Comparison of ENCODE assay signal across 21 mouse cellular contexts in genomic region chr8:41860918-41861317, GRCm38 (mm10).
DNase-seq lines count a peak whose midpoint lies in the region; ATAC-seq and TF ChIP-seq lines count a peak whose summit lies in the region.
"Had no signal": no experiment of that assay in that cellular context is flagged by ENCODE, and none has a peak within 500 bp of the region (broad histone marks: within the 10 kb centered on the region; RNA-seq: fewer than 3 reads in every experiment).

No protein-coding gene starts in this region.

- no peak for TF ChIP-seq POLR2A in brain, embryonic 14.5 days (IDR thresholded peaks at IDR 0.05; ENCODE audit: borderline replicate concordance, extremely low read depth, insufficient read depth, insufficient read length, poor library complexity, severe bottlenecking)

- no peaks in the 10 kb centered on the region for H3K4me1 ChIP-seq in hindbrain, embryonic 15.5 days (replicated peaks)
- H3K4me1 ChIP-seq in hindbrain, embryonic 12.5 days: no peaks in the 10 kb centered on the region
- H3K4me1 ChIP-seq in midbrain, embryonic 14.5 days (ENCODE audit: control insufficient read depth, insufficient read depth, low read length): no peaks in the 10 kb centered on the region
- no peaks in the 10 kb centered on the region for H3K4me1 ChIP-seq in midbrain, embryonic 11.5 days (ENCODE audit: control insufficient read depth, insufficient read depth, low read length)
- no peaks in the 10 kb centered on the region for H3K4me1 ChIP-seq in intestine, embryonic 16.5 days (ENCODE audit: control insufficient read depth, insufficient read depth, low read length)
- H3K4me1 ChIP-seq: heart, embryonic 12.5 days; neural tube, embryonic 15.5 days had no signal

- no peaks in the 10 kb centered on the region for H3K27me3 ChIP-seq in hindbrain, embryonic 15.5 days
- H3K27me3 ChIP-seq in hindbrain, embryonic 12.5 days: no peaks in the 10 kb centered on the region
- H3K27me3 ChIP-seq in midbrain, embryonic 14.5 days (ENCODE audit: control insufficient read depth, insufficient read depth, low read length): no peaks in the 10 kb centered on the region
- no peaks in the 10 kb centered on the region for H3K27me3 ChIP-seq in midbrain, embryonic 11.5 days (ENCODE audit: control insufficient read depth, insufficient read depth, low read length)
- H3K27me3 ChIP-seq in intestine, embryonic 16.5 days (replicated peaks; ENCODE audit: control insufficient read depth, insufficient read depth, low read length): no peaks in the 10 kb centered on the region
- H3K27me3 ChIP-seq: heart, embryonic 12.5 days; neural tube, embryonic 15.5 days had no signal

- WGBS in hindbrain, embryonic 15.5 days: 57% methylated on average over 7 of the region's 7 CpGs
- 83% methylated on average over 7 of the region's 7 CpGs for WGBS in hindbrain, embryonic 12.5 days
- WGBS in midbrain, embryonic 14.5 days: 64% methylated on average over 7 of the region's 7 CpGs
- 77% methylated on average over 7 of the region's 7 CpGs for WGBS in midbrain, embryonic 11.5 days
- 84% methylated on average over 7 of the region's 7 CpGs for WGBS in intestine, embryonic 16.5 days

- no peak overlapping the region for H3K27ac ChIP-seq in hindbrain, embryonic 15.5 days (replicated peaks)
- no peak overlapping the region for H3K27ac ChIP-seq in hindbrain, embryonic 12.5 days
- H3K27ac ChIP-seq in midbrain, embryonic 14.5 days (replicated peaks; ENCODE audit: low read depth, low read length): no peak overlapping the region
- H3K27ac ChIP-seq in midbrain, embryonic 11.5 days (ENCODE audit: low read depth, low read length): no peak overlapping the region
- no peak overlapping the region for H3K27ac ChIP-seq in intestine, embryonic 16.5 days (ENCODE audit: low read length)
- H3K27ac ChIP-seq: neural tube, embryonic 15.5 days had no signal

- DNase-seq in cerebellum, postnatal 14 days: peak; percentile 51 to 66
- no peak for DNase-seq in cerebellum, adult 9-10 months
- peak; percentile 28 for DNase-seq in midbrain, embryonic 14.5 days
- DNase-seq in midbrain, embryonic 11.5 days (ENCODE audit: low spot score, missing footprints): no peak
- DNase-seq in brain, embryonic 14.5 days (ENCODE audit: low read depth): peak; percentile 76
- DNase-seq: adrenal gland, postnatal 25 days; cerebellum, adult 11 months; gastrocnemius, postnatal 25 days; heart, adult 18-20 months; heart, postnatal 10 days; kidney, adult 11 months; kidney, postnatal 10 days; lung, postnatal 4 days; right cerebral cortex, adult 18-20 months; spleen, adult 18-20 months; thymus, postnatal 14 days had no signal

- TF ChIP-seq CTCF in brain, embryonic 14.5 days (IDR thresholded peaks at IDR 0.05; ENCODE audit: borderline replicate concordance, extremely low read depth, insufficient read depth, insufficient read length): no peak

- no peak overlapping the region for H3K4me2 ChIP-seq in hindbrain, embryonic 15.5 days
- H3K4me2 ChIP-seq in hindbrain, embryonic 12.5 days (replicated peaks): no peak overlapping the region
- H3K4me2 ChIP-seq in midbrain, embryonic 14.5 days (ENCODE audit: low read length): no peak overlapping the region
- no peak overlapping the region for H3K4me2 ChIP-seq in midbrain, embryonic 11.5 days
- H3K4me2 ChIP-seq in intestine, embryonic 16.5 days (ENCODE audit: low read depth, low read length): no peak overlapping the region
- H3K4me2 ChIP-seq: heart, embryonic 12.5 days; neural tube, embryonic 15.5 days had no signal

- ATAC-seq in hindbrain, embryonic 15.5 days (ENCODE audit: low FRiP score, low read depth): 0 out of 2 replicates have a peak, but pooled peaks have one; percentile 51
- no peak for ATAC-seq in hindbrain, embryonic 12.5 days (ENCODE audit: low FRiP score)
- ATAC-seq in midbrain, embryonic 14.5 days (ENCODE audit: low FRiP score, low TSS enrichment): no peak; the same call in 1 of the 2 replicates
- no peak for ATAC-seq in midbrain, embryonic 11.5 days (ENCODE audit: low FRiP score)
- ATAC-seq in intestine, embryonic 16.5 days: no peak

- H3K4me3 ChIP-seq in hindbrain, embryonic 15.5 days: no peak overlapping the region
- H3K4me3 ChIP-seq in hindbrain, embryonic 12.5 days: no peak overlapping the region
- no peak overlapping the region for H3K4me3 ChIP-seq in midbrain, embryonic 14.5 days (replicated peaks; ENCODE audit: low read depth, low read length)
- H3K4me3 ChIP-seq in midbrain, embryonic 11.5 days (ENCODE audit: low read depth, low read length): no peak overlapping the region
- H3K4me3 ChIP-seq in intestine, embryonic 16.5 days (ENCODE audit: low read length): no peak overlapping the region
- H3K4me3 ChIP-seq: heart, embryonic 12.5 days; neural tube, embryonic 15.5 days had no signal

- no peak overlapping the region for H3K9ac ChIP-seq in hindbrain, embryonic 15.5 days
- no peak overlapping the region for H3K9ac ChIP-seq in hindbrain, embryonic 12.5 days
- no peak overlapping the region for H3K9ac ChIP-seq in midbrain, embryonic 14.5 days (replicated peaks; ENCODE audit: low read length)
- H3K9ac ChIP-seq in midbrain, embryonic 11.5 days (ENCODE audit: low read length): no peak overlapping the region
- no peak overlapping the region for H3K9ac ChIP-seq in intestine, embryonic 16.5 days (ENCODE audit: low read depth, low read length)
- H3K9ac ChIP-seq: heart, embryonic 12.5 days; neural tube, embryonic 15.5 days had no signal

- no peaks in the 10 kb centered on the region for H3K36me3 ChIP-seq in hindbrain, embryonic 15.5 days
- no peaks in the 10 kb centered on the region for H3K36me3 ChIP-seq in hindbrain, embryonic 12.5 days
- H3K36me3 ChIP-seq in midbrain, embryonic 14.5 days (ENCODE audit: control insufficient read depth, insufficient read depth, low read length): no peaks in the 10 kb centered on the region
- no peaks in the 10 kb centered on the region for H3K36me3 ChIP-seq in midbrain, embryonic 11.5 days (ENCODE audit: control insufficient read depth, insufficient read depth, low read length)
- H3K36me3 ChIP-seq in intestine, embryonic 16.5 days (ENCODE audit: control insufficient read depth, insufficient read depth, low read length): no peaks in the 10 kb centered on the region
- H3K36me3 ChIP-seq: heart, embryonic 12.5 days; neural tube, embryonic 15.5 days had no signal

- no peaks in the 10 kb centered on the region for H3K9me3 ChIP-seq in hindbrain, embryonic 15.5 days
- no peaks in the 10 kb centered on the region for H3K9me3 ChIP-seq in hindbrain, embryonic 12.5 days (replicated peaks)
- H3K9me3 ChIP-seq in midbrain, embryonic 14.5 days (ENCODE audit: control insufficient read depth, low read length): no peaks in the 10 kb centered on the region
- no peaks in the 10 kb centered on the region for H3K9me3 ChIP-seq in midbrain, embryonic 11.5 days (ENCODE audit: control insufficient read depth, low read length)
- no peaks in the 10 kb centered on the region for H3K9me3 ChIP-seq in intestine, embryonic 16.5 days (ENCODE audit: control insufficient read depth, low read length)
- H3K9me3 ChIP-seq: heart, embryonic 12.5 days; neural tube, embryonic 15.5 days had no signal

Comparison
In these comparisons a context has a peak if more than half of its experiments do, and no peak if none do; other contexts are left out.
1. DNase-seq: peak in cerebellum, postnatal 14 days (2 of 2), midbrain, embryonic 14.5 days (single experiment) and brain, embryonic 14.5 days (single experiment); none in cerebellum, adult 9-10 months (single experiment) and midbrain, embryonic 11.5 days (single experiment).